Mouse (Mus musculus) kidney, embryonic 15.5 days (tissue): Measurements from ENCODE around the gene Smpx. TPM values are rescaled to one million over a fixed set of nuclear protein-coding genes. Genes with fewer than 3 reads are reported as not detected.

Source experiments
- ATAC-seq: fragments of 200-750 bp; cut with Nextera tagmentation; replicated peaks from 2 replicates; pipeline ENCODE4 v1.8.0; 2017; ENCODE audit warnings: moderate TSS enrichment; ENCODE audit not compliant: low FRiP score
- H3K27ac ChIP-seq: fragments of 300-500 bp; sonication (generic); 2 replicates; pipeline ENCODE4 v1.5.1; 2015; ENCODE audit warnings: mild to moderate bottlenecking, inconsistent platforms
- H3K27me3 ChIP-seq: fragments of 300-500 bp; sonication (generic); 2 replicates; pipeline ENCODE4 v1.6.1; 2015; ENCODE audit warnings: inconsistent platforms
- H3K36me3 ChIP-seq: fragments of 300-500 bp; sonication (generic); 2 replicates; pipeline ENCODE4 v1.6.1; 2015; ENCODE audit warnings: inconsistent platforms
- H3K4me1 ChIP-seq: fragments of 300-500 bp; sonication (generic); 2 replicates; pipeline ENCODE4 v1.6.1; 2015; ENCODE audit warnings: inconsistent platforms
- H3K4me2 ChIP-seq: fragments of 300-500 bp; sonication (generic); 2 replicates; pipeline ENCODE4 v1.6.1; 2015; ENCODE audit warnings: moderate library complexity, mild to moderate bottlenecking, inconsistent platforms
- H3K4me3 ChIP-seq: fragments of 300-500 bp; sonication (generic); replicated peaks from 2 replicates; pipeline ENCODE4 v1.5.1; 2015; ENCODE audit warnings: mild to moderate bottlenecking, inconsistent platforms
- H3K9ac ChIP-seq: fragments of 300-500 bp; sonication (generic); 2 replicates; pipeline ENCODE4 v1.6.1; 2015; ENCODE audit warnings: mild to moderate bottlenecking, inconsistent platforms
- H3K9me3 ChIP-seq: fragments of 300-500 bp; sonication (generic); replicated peaks from 2 replicates; pipeline ENCODE4 v1.6.1; 2016; ENCODE audit warnings: inconsistent platforms
- WGBS: fragments of 180-500 bp; shearing (Covaris S2); methylation state at CpG from one replicate; pipeline ENCODE4 v1.1.7; 2015; ENCODE audit warnings: mixed read lengths; 5-methylcytosine and 5-hydroxymethylcytosine counted together
- polyA plus RNA-seq: library from polyadenylated mRNA; unstranded; fragments of >200 nt; fragmentation: Nextera tagmentation; extraction: Ambion mirVana; gene quantifications from 2 replicates; pipeline ENCODE4 v1.2.1, GENCODE M21; 2015

The Smpx gene
- polyA plus RNA-seq, result 6.0 and 12.0 TPM in 2 replicates

DNA sequence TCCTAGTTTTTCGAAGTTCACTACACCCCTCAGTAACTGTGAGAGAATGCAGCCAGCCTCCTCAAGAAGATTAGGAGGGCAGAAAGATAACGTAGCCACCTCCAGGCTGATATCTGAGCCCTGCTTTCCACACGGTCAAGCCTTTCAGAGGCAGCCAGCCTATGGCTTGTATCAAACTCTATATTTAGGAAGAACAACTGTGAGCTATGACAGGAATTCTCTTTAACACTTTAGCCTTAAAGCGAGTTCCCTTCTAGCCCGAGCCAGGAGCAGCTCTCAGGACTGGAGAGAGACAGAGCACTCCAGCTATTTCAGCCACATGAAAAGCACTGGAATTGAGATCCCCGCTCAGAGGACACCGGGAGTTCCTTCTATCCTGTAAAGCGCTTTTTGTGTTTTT lies at the start of gene Smpx:
Smpx (plus strand) TSS at position 49 of the 400 bp plus-strand sequence.
- Histone ChIP-seq H3K4me2 (no peak within 1 kb of the TSS), H3K4me1 (no peaks in the 10 kb centered on the region), H3K27ac (no peak within 1 kb of the TSS), H3K4me3 (no peak within 1 kb of the TSS), H3K27me3 (peaks cover 18% of the 10 kb centered on the region; the same call in 1 of the 2 replicates), H3K9me3 (no peaks in the 10 kb centered on the region), H3K36me3 (no peaks in the 10 kb centered on the region), H3K9ac (no peak within 1 kb of the TSS)
- ATAC-seq, result no peak
- 77% methylated on average over 8 of the region's 8 CpGs for WGBS

DNA sequence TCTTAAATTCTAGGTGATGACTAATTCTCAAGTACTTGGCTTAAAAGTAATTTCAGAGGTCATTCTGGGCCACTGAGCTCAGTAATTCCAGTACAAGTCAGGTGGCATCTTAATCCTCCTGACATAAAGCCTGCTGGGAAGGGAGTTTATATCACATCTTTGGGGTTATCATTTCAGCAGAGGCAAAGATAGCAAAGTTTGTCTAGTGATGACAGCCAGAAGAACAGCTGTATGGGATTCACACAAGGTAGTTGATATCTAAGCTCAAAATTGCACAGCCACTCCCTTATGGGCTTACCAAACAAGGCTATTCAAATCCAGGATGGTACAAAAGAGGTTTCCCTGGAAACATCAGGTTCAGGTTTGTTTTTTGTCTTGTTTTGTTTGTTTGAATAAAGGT lies 43.7 kb upstream of the Smpx start:
- no peak overlapping the region for H3K4me3 ChIP-seq
- ATAC-seq, result no peak
- no peaks in the 10 kb centered on the region for H3K9me3 ChIP-seq
- no peak overlapping the region for H3K9ac ChIP-seq
- H3K27me3 ChIP-seq, result no peaks in the 10 kb centered on the region
- H3K36me3 ChIP-seq, result no peaks in the 10 kb centered on the region
- no peak overlapping the region for H3K27ac ChIP-seq
- H3K4me2 ChIP-seq, result no peak overlapping the region
- H3K4me1 ChIP-seq, result no peaks in the 10 kb centered on the region

DNA sequence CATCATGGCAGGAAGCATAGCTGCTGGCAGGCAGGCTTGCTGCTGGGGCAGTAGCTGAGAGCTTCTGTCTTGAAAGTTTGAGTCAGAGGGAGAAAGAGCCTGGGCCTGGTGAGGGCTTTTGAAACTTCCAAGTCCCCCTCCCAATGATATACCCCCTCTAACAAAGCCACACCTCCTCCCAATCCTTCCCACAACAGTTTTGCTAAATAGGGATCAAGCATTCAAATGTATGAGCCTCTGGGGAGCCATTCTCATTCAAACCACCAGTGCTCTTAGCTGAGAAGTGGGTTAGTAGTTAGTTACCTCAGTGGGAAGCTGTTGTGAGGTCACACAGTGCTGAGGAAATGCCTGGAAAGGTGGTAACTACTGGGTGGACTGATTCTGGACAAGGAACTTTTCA lies 41.4 kb upstream of the Smpx start:
- no peaks in the 10 kb centered on the region for H3K9me3 ChIP-seq
- H3K36me3 ChIP-seq, result no peaks in the 10 kb centered on the region
- no peak overlapping the region for H3K4me2 ChIP-seq
- H3K27ac ChIP-seq, result no peak overlapping the region
- H3K4me3 ChIP-seq, result no peak overlapping the region
- no peak for ATAC-seq
- H3K27me3 ChIP-seq, result no peaks in the 10 kb centered on the region
- no peaks in the 10 kb centered on the region for H3K4me1 ChIP-seq
- H3K9ac ChIP-seq, result no peak overlapping the region

DNA sequence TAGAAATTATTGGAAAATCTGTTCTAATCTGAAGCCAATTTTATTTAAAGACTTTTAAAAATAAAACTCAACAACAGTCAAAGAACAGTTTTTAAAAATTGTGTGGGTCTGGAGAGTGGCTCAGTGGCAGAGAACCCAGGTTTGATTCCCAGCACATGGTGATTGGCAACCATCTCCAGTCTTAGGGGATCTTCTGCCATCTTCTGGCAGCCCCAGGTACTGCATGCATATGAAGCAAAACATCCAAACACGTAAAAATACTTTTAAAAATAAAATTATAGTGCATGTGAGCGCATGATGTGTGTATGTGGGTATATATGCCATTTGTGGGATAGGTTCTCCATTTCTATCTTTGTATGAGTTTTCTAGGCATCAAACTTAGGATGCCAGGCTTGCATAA lies 26.9 kb upstream of the Smpx start:
- ATAC-seq, result no peak

DNA sequence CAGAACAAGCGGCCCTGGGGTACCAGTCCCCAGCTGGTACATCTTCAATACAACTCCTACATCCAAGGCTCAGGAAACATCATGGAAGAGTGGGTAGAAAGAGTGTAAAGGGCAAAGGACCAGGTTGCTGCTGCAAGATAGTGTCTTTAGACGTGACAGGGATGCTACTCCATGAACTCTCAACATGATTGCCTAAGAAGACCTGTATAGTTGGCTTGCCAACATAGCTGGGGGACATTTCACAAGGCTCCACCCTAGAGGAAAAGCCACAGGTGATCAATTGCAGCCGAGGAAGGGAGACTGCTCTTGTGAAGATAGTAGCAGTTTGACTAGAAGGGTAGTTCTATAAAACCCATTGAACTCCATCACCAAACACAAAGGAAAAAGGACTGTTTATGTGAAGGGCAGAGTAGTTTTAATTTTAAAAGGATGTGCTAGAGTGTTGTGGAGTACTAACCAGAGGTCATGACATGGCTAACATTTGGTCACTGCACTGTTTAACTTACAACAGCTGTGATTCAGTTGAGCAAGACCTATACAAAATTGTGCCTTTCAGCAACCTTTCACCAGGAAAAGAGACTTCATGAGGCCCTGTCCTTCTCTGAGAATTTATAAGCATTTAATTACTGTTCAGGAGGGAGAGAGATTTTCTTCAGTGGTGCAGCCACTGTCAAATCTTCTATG lies 23.9 kb upstream of the Smpx start:
- H3K4me3 ChIP-seq, result no peak overlapping the region
- ATAC-seq, result no peak
- H3K36me3 ChIP-seq, result no peaks in the 10 kb centered on the region
- H3K27me3 ChIP-seq, result no peaks in the 10 kb centered on the region; the same call in 1 of the 2 replicates
- no peaks in the 10 kb centered on the region for H3K9me3 ChIP-seq
- no peak overlapping the region for H3K4me2 ChIP-seq
- no peak overlapping the region for H3K27ac ChIP-seq
- no peaks in the 10 kb centered on the region for H3K4me1 ChIP-seq
- H3K9ac ChIP-seq, result no peak overlapping the region
- 77% methylated on average over 3 of the region's 3 CpGs for WGBS

More for the DNA sequence above, 26.9 kb upstream of the Smpx start:
- H3K4me2 ChIP-seq, result no peak overlapping the region
- no peak overlapping the region for H3K9ac ChIP-seq
- no peaks in the 10 kb centered on the region for H3K4me1 ChIP-seq
- H3K27ac ChIP-seq, result no peak overlapping the region
- no peaks in the 10 kb centered on the region for H3K9me3 ChIP-seq
- H3K4me3 ChIP-seq, result no peak overlapping the region
- whole genome bisulfite sequencing, result 80% methylated on average over 2 of the region's 2 CpGs
- H3K36me3 ChIP-seq, result no peaks in the 10 kb centered on the region
- H3K27me3 ChIP-seq, result no peaks in the 10 kb centered on the region; the same call in 1 of the 2 replicates

DNA sequence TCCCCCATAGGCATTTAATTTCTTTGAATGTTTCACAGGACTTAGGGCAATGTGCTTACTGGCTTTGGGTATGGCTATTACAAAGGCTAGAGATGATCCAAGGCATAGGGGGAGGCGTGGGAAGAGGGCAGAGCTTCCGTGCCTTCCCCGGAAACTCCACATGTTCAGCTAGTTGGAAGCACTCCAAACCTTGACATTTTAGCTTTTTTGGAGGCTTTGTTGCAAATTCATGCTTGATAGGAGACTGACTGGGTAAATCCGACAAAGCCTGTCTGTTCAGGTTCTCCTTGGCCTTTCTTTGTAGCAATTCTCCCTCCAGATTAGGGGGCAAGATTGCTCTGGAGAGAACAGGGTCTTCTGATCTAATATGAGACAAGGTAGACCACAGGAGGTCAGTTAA lies 7.5 kb upstream of the Smpx start:
- Histone ChIP-seq H3K36me3 (no peaks in the 10 kb centered on the region), H3K4me3 (no peak overlapping the region), H3K9ac (no peak overlapping the region), H3K27me3 (no peaks in the 10 kb centered on the region; the same call in 1 of the 2 replicates), H3K4me1 (no peaks in the 10 kb centered on the region), H3K27ac (no peak overlapping the region), H3K4me2 (no peak overlapping the region), H3K9me3 (no peaks in the 10 kb centered on the region)
- no peak for ATAC-seq
- WGBS, result 61% methylated on average over 4 of the region's 4 CpGs

DNA sequence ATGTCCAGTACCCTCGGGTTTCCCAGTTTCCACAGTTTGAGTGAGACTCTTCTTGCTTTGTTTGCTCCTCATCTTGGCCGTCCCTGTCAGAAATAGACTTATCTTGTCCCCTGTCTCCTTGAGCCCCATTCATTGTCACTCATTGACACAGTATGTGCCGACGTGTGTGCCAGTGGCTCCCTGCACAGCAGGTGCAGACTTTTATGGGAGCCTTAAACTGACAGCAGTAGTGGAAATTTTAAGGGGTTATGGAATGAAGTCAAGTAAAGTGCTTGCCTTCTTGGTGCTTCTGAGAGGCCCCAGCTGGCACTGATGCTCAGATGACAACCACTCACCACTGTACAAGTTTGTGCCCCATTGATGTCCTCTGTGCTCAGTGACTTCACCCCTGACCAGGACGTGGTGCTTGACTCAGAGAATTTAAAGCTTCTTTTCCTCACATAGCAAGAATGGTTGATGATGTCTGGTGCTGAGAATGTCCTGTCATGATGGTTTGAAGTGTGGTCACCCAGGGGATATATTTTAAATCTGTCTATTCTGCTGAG lies 1.0 kb upstream of the Smpx start:
- Histone ChIP-seq H3K36me3 (no peaks in the 10 kb centered on the region), H3K9ac (no peak overlapping the region), H3K4me3 (no peak overlapping the region), H3K4me1 (no peaks in the 10 kb centered on the region), H3K9me3 (no peaks in the 10 kb centered on the region), H3K27ac (no peak overlapping the region), H3K27me3 (peaks cover 18% of the 10 kb centered on the region; the same call in 1 of the 2 replicates), H3K4me2 (no peak overlapping the region)
- ATAC-seq, result no peak
- WGBS, result 64% methylated on average over 5 of the region's 5 CpGs

DNA sequence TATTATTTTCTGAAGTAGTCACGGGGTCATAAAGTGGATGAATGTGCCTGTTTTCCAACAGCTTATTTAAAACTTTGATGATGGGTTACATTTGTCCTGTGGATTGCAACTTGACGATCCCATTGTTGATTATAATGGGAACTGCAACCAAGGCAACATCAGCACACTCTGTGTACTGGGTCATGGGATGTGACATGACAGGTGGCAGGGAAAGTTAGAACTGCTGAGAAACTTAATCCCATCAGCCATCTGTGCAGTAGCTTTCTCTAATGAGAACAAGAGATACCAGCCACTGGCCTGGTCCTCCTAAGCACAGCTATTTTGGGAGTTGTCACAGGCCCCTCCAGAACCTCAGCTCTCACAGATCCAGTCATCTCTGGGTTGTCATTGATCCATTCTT lies 8.5 kb downstream of the Smpx start:
- Histone ChIP-seq H3K9ac (no peak overlapping the region), H3K36me3 (no peaks in the 10 kb centered on the region), H3K27ac (no peak overlapping the region), H3K9me3 (no peaks in the 10 kb centered on the region), H3K4me3 (no peak overlapping the region), H3K4me2 (no peak overlapping the region), H3K27me3 (peaks cover 14% of the 10 kb centered on the region; the same call in 1 of the 2 replicates), H3K4me1 (no peaks in the 10 kb centered on the region)
- ATAC-seq, result no peak
- WGBS, result 69% methylated on average over 2 of the region's 2 CpGs

DNA sequence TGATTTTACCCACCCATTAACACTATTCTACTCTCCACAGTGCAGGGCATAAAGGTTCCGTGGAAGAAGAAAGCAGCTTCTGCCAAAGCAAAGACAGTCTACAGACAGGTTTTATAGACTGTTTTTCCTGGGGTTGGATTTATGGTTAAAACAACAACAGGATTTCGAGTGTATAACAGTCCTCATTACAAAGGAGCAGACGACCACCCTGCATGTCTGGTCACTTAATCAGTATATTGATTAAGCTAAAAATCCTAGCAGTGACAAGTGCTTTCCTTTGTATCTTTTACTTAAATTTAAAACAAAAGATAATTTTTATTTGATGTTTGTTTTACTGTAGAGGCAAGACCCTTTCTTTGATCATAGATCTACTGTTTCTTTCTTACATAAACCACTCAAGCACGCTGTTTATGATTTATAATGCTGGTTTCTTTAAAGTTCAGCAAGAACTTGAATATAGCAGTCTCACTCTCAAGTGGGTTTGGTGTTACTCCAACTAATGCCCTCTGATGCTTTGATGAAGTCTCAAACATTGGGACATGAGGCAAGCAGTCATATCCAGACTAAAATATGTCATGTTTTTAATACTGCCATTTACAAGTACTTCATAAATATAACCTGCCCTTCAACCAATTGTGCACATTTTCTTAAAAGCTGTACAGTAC lies 10.0 kb downstream of the Smpx start:
- H3K9me3 ChIP-seq, result no peaks in the 10 kb centered on the region
- ATAC-seq, result no peak
- H3K4me1 ChIP-seq, result no peaks in the 10 kb centered on the region
- H3K4me2 ChIP-seq, result no peak overlapping the region
- H3K36me3 ChIP-seq, result no peaks in the 10 kb centered on the region
- H3K4me3 ChIP-seq, result no peak overlapping the region
- H3K27ac ChIP-seq, result no peak overlapping the region
- H3K9ac ChIP-seq, result no peak overlapping the region
- 29% methylated on average over 4 of the region's 4 CpGs for WGBS
- peaks cover 11% of the 10 kb centered on the region; the same call in 1 of the 2 replicates for H3K27me3 ChIP-seq

DNA sequence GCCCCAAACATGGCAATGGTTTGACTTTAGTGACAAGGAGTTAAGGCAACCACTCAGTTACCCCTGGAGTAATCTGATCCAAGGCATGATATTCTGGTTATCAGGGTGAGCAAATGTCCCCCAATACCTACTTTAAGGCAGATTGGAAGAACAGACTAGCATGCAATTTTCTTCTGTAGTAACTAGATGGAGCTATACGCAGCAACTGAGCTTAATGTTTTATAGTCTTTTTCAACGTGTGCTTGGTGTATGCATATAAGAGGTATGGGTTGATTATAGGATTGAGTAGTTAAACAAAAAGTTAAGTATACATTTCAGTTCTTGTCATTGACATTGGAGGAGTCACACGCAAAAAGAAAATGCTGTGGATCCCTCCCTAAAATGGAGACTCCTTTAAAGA lies 21.2 kb downstream of the Smpx start:
- ATAC-seq, result no peak
- Histone ChIP-seq H3K27ac (no peak overlapping the region), H3K36me3 (no peaks in the 10 kb centered on the region), H3K4me2 (no peak overlapping the region), H3K4me1 (no peaks in the 10 kb centered on the region), H3K4me3 (no peak overlapping the region), H3K9ac (no peak overlapping the region), H3K9me3 (no peaks in the 10 kb centered on the region), H3K27me3 (peaks cover 13% of the 10 kb centered on the region; the same call in 1 of the 2 replicates)
- WGBS, result 53% methylated on average over 3 of the region's 3 CpGs

DNA sequence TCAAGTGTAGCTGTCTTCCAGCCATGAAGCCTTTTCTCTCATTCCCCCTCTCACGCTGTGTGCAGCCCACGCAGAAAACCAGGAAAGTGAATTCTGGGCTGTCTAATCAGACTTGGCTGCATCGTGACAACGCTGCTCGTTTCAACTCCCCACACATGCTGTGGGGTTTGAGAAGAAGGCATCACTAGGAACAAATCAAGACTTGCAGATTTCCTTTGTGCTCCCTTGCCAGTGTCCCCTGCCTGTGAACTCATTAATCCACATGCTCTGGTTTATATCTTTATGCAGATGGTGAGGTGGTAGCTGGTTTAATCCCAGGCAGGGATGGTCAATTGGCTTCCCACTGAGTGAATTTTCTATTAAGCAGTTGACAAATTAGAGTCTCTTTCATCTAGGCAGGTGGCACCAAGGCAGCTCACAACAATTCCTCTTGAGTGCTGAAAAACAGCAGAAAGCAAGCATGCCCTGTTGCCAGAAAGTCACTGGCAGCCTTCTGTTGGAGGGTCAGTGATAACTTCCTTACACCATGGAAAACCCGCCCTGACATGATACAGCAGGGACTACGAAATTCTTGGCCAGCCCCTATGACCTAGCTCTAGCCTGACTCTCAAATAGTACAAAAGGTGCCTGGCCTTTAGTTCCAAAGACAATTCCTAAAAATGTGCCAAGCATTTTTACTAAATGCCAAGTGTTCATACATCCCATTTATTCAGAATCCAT lies 32.1 kb downstream of the Smpx start:
- no peak for ATAC-seq
- 44% methylated on average over 7 of the region's 7 CpGs for WGBS
- H3K9me3 ChIP-seq, result no peaks in the 10 kb centered on the region
- no peaks in the 10 kb centered on the region for H3K36me3 ChIP-seq
- no peak overlapping the region for H3K9ac ChIP-seq
- no peaks in the 10 kb centered on the region for H3K4me1 ChIP-seq
- peaks cover 25% of the 10 kb centered on the region for H3K27me3 ChIP-seq
- H3K4me3 ChIP-seq, result no peak overlapping the region
- H3K27ac ChIP-seq, result no peak overlapping the region
- no peak overlapping the region for H3K4me2 ChIP-seq
